Mouse (Mus musculus) frontal cortex, postnatal 10 days (tissue): ENCODE data around the gene Zfp385a.

Source experiments
- DNase-seq, 2 experiments: peaks; one replicate each; pipeline ENCODE4 v3.0.0; 2022; ENCODE audit warnings: low spot score in 2 of 2, mixed read lengths in 1 of 2

Gene Zfp385a

DNA sequence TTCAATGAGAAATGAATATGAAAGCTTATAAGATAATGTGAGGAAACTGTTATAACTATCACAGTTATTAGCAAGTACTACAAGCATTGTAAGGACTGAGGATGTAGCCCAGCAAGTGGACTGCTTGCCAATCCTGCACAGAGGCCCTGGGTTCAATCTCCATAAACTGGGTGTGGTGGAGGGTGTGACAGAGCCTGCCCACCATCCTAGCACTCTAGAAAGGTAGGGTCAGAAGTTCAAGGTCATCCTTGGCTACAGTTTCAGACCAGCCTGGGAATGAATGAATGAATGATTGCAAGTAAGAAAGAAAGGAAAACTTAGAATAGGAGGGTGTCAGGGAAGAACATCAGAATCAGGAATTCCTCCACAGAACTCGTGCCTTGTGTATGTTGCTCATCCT lies 23.9 kb upstream of the Zfp385a start:
- no peak for DNase-seq

DNA sequence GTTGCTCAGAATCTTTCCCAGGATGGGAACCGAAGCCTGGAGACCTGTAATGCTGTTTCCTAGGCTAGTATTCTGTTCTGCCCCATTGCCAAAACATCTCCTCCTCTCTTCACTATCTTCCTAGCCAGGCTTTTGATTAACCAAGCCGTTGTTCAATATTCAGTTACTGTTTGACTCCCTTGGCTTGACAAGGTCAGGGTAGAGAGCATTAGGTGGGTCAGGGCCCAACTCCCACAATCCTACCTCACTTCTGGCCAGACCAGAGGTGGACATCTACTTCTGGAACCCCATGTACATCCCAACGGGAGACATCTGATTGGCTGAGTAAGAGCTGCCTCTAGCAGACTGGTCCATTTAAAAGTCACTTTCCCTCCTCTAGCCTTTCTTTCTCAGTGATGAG lies 23.1 kb upstream of the Zfp385a start:
- DNase-seq: no peak

DNA sequence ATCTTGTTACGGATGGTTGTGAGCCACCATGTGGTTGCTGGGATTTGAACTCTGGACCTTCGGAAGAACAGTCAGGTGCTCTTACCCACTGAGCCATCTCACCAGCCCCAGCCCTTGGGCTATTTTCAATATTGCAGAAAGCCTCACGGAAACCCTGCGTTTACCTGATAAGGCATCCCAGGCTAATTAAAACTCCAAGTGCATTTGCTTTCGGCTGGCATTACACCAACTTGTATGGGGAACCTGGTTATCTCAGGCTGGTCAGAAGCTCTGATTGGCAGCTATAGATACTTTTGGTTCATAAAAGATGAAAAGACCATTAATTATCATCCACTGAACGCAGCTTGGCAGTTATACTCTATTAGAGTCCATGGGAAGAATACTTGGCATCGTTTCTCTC lies 22.4 kb upstream of the Zfp385a start:
- DNase-seq: no peak

DNA sequence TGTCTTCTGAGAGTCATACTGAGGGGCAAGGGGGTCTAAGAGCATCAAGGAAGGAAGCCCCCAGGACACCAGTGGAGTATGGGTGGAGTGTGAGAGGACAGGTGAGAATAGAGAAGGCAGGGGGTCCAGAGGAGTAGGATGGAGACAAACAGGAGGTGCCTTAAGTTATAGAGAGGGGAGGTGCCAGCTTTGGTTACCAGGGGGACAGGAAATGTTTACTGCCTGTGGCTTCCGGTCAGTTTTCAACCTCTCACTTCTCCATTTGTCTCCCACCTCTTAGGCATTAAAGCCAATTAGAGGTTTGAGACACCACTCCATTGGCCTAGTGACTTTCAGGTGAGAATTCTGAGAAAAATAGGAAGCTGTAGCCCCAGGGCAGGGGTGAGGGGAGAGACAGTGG lies 21.4 kb upstream of the Zfp385a start:
- no peak for DNase-seq

DNA sequence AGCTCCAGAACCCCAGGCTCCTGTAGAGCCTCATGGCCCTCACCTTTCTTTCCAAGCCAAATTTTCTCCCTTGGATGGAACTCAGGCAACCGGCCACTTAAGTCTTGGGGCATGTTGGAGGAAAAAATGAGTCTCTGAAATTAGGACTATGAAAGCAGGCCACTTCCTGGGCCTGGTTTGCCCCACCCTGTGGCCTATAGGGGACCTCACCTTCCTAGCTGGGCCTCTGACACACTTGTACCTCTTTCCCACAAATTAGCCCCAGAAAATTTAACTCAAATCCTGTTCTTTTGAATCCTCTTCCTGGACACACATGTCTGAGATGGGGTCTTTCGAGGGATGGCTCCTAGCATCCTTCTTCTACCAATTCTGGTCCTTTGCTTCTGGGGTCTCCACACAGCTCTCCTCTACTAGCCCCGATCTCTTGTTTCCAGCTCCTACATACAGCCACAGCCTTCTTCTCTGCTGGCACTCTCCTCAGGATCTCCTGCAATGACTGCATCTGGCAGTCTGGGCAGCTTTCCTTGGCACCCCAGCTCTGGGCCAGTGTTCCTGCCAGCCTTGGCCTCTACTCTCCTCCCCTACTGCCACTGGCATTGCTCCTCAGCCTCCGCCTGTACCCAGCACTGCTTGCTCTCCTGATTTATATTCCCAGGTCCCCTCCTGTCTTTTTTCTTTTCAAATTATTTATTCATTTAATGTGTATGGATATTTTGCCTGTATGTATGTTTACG lies 20.1 kb upstream of the Zfp385a start:
- DNase-seq: no peak

DNA sequence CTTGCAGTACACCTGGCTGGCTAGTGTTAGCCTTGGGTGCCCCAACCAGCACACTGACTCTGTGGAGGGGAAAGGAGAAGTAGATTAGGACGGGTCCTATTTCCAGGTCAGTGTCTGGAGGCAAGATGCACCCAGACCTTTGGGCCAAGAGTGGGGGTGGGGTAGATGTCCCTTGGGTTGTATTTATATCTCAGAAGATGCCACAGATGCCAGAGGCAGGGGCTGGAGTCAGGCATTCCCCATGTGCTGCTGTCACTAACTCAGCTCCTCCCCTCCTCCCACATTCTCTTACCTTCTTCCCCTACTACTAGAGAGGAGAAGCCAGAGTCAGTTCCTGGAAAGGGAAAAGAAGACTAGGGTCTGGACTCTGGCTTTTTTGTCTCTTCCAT lies 19.2 kb upstream of the Zfp385a start:
- DNase-seq: no peak

DNA sequence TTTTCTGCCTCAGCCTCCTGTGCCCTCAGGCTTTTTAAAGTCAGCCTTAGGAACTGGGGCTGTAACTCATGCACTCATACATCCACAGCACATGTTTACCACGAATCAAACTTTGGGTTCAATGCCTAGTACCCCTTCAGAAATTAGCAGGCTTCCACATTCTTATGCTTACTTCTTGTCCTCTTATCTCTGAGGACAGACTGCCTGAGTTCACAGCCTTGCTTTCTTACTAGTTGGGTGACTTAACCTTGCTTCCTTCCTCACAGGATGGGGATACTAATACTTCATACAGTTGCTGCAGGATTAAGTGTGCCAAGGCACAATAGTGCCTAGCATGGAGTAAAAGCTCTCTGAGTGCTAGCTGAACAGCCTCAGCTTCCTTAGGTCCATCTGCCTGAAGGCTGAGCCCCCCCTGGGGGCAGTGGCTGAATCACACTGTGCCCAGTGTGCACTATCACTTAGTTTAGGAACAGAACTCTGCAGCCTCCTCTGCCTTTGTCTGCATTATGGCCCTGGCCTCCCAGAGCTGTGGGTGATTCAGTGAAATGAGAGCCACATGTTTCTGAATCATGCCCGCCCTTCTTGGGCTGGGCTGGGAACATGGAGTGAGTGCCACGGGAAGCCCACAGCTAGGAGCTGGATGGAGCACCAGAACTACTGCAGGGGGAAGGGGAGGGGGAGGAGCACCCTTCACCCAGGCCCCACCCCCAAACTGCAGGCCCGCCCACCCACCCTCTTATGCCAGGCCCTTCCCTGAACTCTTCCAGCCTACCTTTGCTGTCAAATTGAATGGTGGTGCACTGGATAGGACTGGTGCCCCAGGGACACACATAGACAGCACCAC lies 18.6 kb upstream of the Zfp385a start:
- no peak for DNase-seq

DNA sequence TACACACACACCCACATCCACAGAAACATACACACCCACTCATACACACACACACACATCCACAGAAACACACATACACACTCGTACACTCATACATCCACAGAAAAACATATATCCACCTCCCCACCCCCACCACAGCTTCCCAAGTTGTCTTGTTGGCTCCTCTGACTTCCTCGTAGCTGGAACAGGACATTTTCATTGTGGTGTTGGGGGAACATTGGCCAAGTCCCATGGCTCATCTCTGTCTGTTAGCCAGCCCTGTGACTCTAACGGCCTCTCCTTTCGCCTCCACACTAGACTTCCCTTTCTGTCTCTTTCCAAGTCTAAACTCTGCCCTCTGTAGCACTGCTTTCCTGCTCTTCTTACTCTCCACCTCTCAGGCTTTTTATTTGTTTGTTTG lies 17.9 kb upstream of the Zfp385a start:
- no peak for DNase-seq

DNA sequence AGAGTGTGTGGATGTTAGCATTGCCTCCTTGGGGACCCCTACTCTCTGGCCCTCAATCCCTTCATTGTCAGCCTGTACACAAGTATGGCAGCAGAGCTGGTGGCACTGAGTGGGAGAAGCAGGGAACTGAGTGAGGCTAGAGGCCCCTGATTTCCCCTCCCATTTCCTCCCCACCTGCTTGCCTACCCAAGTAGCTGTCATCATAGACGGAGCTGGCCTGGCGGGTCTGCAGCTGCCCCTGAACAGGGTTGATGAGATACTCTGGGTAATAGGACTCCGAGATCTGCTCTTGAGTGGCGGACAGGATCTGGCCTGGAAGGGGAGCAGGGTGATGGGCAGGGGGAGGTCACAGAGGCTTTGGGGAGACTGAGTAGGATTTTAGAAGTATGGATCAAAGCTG lies 16.2 kb upstream of the Zfp385a start:
- DNase-seq: no peak

DNA sequence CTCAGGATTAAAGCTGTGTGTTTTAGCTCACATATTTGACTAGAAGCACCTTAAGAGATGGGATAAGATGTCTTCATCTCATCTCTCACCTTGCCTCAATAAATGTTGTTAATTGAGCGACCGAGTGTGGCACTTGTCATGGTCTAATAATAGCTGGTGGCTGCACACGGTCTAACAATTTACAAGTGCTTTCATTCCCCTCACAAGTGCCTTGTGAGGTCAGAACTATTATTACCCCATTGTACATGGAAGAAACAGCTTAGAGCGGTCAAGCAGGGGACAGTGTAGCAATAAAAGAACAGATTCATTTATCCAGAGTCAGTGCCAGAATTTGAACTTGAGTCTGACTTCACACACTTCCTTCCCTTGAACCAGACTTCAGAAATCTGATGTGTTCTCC lies 15.5 kb upstream of the Zfp385a start:
- no peak for DNase-seq

DNA sequence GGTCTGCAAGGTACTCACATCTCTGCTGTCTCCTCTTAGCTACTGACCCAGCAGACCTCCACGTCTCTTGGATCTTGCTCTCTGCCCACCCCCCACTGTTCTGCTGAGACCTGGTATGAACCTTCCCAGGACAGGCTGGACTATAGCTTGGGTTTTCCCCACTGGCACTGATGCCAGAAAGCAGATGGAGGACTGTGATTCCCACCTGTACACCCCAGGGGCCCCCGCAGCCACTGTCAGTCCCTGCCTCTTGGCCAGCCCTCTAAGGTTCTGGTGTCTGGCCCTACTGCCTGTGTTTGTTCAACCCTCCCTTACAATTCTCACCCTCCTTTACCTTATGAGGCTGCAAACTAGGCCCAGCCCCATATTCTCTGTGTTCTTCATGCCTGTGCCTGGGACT lies 14.8 kb upstream of the Zfp385a start:
- DNase-seq: no peak

DNA sequence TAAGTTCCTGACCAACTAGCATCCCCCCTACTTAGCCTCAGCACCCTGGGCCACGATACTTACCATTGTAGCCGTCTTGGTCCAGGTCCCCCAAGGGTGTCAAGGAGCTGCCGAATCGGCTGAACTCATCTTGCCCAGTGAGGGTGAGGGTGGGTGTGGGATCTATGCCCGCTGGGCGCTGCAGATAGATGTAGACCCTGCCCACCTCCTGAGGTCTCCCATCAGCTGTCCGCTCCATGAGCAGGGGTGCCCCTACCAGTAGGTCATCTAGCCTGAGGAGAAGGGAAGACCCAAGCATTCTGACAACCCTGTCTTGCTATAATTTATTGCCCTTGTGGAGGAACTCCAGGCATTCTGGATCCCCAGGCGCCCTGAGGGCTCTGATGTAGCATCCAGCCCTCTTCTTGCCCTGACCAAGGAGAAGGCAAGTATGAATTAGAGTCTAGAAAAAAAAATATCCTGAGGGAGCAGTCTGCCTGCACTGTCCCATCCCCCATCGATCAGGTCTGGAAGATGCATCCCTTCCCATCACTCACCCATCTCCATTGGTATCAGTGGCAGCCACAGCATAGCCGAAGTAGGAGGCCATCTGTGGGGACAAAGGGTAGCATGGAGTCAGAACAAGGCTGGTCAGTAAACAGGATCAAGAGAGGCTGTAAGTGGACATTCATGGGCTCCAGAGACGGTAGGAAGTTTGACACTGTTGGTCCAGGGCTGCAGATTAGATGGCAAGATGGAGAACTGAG lies 13.8 kb upstream of the Zfp385a start:
- no peak for DNase-seq

DNA sequence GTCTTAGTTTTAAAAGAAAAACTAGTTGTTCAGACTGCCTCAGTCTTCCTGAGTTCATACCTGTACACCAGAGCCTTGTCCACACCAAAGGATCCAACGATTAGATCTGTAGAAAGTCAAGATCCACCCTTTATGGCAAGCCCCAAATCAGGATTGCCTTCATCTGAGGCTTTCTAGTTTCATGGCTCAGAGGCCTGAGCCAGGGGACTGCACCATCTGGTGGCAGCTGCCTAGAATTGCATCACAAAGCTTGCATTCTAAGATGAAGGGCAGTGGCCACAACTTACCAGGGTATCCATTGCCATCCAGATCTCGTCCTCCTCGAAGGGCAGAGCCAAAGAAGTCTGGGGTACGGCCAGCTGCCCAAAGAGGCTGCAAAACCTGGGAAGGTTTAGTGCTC lies 13.0 kb upstream of the Zfp385a start:
- no peak for DNase-seq

DNA sequence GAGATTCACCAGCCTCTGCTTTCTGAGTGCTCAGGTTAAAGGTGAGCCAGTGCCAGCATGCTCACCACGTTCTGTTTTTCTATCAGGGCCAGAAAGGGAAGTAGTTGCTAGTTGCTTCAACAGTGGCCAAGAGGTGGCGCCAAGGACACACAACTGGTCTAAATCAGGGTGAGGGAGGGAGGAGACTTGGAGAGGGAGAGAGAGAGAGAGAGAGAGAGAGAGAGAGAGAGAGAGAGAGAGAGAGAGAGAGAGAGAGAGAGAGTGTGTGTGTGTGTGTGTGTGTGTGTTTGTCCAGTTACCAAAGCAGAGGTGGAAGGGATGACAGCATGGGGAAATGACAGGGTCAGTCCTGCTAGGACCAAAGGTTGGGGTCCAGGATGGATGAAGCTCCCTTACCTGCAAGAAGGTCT lies 7.4 kb upstream of the Zfp385a start:
- no peak for DNase-seq

DNA sequence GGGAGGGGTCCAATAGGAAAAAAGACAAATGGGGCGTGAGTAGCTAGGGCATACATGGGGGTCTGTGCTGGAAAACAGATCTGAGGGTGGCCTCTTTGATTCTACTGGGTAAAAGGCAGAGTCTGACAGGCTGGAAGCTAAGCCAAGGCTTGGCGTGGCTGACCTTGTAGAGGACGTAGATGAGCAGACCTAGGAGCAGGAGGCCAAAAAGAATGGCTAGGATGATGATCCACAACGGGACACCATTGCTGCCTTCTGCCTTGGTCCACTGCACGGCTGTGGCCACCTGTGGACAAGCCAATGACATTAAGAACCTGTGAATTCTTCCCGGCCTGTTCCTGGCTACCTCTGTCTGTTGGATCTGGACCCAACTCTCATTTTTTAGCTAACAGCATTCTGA lies 5.9 kb upstream of the Zfp385a start:
- no peak for DNase-seq

DNA sequence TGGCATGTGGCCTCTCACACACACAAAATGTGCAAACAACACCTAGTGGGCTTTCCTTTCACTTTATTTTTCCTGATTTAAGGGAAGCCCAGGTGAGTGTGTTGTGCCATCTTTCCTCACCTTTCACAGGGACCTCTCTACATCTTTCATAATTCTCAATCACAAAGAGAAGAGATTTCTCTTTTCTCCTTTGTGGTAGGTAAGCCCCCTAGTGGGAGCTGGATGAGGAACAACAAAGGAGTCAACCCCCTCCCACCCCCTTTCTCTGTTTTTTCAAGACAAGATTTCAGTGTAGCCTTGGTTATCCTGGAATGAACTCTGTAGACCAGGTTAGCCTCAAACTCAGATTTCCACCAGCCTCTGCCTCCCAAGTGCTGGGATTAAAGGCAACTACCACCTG lies 3.7 kb upstream of the Zfp385a start:
- no peak for DNase-seq

DNA sequence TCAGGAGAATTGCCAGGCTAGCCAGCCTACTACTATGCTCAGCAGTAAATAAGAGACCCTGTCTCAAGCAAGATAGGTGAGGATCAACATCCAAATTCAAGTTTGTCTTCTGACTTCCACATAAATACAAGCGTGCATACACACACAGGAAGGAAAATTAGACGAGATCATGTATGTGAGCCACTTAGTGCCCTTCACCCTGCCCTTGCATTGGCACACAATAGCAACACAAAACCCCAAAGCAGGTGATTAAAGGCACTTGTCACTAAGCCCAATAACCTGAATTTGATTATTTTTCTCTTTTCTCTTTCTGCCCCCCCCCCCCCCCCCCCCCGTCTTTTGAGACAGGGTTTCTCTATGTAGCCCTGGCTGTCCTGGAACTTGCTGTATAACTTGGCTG lies 3.1 kb upstream of the Zfp385a start:
- DNase-seq: no peak

DNA sequence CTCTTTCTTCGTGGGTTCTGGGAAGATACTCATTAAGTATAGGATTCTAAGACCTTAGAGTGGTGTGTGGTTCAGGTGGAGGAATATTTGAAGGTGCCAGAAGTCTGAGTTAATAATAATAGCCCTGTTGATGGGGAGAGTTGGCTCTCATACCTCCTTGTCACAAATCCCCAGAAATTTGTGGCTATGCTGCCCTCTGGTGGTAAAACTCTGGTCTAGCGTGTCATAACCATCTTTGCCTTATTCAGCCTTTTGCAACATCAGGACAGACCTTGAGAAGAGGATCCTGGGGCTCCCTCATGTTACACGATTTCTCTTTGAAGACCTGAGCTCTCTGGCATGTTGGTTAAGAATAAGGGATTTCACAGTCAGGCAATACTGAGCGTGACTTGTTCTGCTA lies 2.5 kb upstream of the Zfp385a start:
- DNase-seq: peak in 1 of 2 experiments; percentile 68

DNA sequence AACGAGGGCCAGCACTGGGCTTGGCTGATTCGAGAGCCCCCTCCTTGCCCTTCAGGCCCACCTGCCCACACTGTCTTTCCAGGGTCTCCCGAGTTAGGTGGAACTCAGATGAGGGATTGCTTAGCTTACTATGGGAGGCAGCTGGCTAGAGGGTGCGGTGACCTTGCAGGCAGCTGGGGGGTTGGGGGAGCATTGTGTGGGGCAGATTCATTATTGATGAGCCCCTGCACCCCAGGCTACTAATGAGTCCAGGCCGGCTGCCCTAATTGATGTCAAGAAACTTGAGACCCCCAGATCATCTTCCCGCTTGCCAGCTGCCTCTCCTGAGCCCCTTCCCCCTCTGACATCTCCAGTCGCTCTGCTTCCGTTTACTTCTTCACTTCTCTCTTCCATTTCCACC lies 1.7 kb upstream of the Zfp385a start:
- no peak for DNase-seq

DNA sequence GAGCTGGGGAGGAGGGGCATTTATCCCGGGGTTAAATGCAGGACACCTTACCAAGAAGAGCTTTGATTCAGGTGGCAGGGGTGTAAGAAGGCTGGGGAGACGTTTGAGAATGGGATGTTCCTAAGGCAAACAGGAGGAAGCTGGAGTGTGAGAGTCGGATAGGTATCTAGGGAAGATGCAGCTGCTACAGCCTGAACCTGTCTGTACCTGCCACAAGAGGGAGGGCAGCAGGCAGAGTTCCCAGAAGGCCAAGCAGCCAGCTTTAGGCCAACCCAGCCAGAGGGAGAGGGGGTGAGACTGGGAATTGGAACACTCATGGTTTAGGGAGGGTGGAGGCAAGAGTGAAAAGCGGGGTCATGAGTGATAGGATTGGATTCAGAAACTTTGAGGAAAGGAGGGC lies 893 bp upstream of the Zfp385a start:
- DNase-seq: no peak

DNA sequence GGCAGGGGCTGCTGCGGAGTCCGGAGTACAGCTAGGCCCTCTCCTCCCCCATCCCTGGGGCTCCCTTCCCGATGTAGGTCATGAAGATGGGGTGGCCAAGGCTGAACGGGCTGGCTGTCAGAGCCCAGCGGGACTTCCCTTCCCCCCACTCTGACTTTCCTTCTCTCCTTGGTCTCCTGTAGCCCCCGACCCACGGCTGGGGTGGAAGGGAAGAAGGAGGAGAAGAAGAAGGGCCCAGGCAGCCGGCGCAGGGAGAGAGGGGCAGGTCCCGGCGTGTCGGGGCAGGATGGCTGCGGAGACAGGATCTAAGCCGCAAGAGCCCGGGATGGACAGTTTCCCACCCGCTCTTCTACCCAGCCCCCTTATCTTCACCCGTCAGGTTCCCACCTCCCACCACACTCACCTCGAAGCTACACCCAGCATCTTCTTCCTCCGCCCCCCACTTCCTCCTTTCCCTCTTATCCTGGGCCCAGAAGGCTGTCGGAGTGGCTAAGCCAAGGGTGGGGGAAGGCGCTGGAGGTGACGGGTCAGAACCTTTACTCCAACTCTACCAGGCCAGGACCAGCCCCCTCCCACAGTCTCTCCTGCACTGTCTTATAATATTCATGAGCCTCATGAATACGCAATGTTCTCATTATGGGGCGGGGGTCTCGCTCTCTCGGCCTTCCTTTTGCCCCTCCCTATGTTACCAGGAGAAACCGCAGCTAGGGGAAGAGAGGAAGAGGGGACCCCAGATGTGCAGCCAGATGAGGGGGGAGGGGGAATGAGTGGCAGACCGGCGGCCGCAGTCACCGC lies 530 bp downstream of the Zfp385a start:
- DNase-seq: no peak

DNA sequence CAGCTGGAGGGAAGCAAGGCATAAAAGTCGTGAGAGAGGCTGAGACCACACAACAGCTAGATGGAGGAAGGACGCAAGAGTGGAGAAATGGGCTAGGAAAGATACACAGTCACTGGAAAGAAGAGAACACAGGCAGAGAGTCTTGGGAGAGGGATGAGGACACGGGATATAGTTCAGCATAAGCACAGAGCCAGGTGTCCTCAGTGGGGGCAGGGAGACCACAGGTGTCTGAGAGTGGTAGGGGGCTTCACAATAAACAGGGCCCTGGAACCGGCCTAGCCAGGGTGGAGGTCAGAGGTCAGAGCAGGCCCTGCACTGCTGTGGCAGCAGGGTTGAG lies 1.1 kb downstream of the Zfp385a start:
- no peak for DNase-seq
